Mouse (Mus musculus): Measurements from ENCODE around the gene 1110002E22Rik. TPM values are rescaled to one million over a fixed set of nuclear protein-coding genes. Genes with fewer than 3 reads are reported as not detected.

The 1110002E22Rik gene
- polyA plus RNA-seq, 1 experiment from 2014 or later = 0.41 TPM

DNA sequence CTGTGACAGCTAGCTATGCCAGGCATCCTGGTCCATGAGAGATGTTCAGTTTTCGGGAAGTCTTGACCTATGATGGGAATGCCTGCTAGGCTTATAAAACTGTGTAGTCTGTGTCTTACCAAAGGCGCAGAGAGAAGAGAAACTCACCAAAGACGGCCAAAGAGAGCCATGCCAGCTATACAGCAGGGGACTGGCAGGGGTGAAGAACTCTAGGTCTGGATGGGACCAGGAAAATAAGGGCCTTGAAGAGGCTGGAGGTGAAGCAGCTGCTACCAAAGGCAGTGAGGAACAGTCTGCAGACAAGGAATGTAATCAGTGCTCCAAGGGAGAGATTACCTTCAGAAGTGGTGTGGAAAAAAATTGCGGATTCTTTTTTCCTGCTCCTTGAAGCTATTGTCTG, 19.0 kb downstream of the 1110002E22Rik start:
- no peak overlapping the region for H3K9ac ChIP-seq
- no peaks in the 10 kb centered on the region for H3K27me3 ChIP-seq
- H3K36me3 ChIP-seq = no peaks in the 10 kb centered on the region
- H3K27ac ChIP-seq = no peak overlapping the region
- no peaks in the 10 kb centered on the region for H3K9me3 ChIP-seq
- WGBS = 82% methylated on average over 4 of the region's 4 CpGs
- no peak overlapping the region for H3K4me3 ChIP-seq
- 0 out of 2 replicates have a peak, but pooled peaks cover 3% of the 10 kb centered on the region for H3K4me1 ChIP-seq
- no peak overlapping the region for H3K4me2 ChIP-seq
- no peak for ATAC-seq (ENCODE audit: insufficient number of reproducible peaks, insufficient read depth, low FRiP score, low TSS enrichment, low read depth)

DNA sequence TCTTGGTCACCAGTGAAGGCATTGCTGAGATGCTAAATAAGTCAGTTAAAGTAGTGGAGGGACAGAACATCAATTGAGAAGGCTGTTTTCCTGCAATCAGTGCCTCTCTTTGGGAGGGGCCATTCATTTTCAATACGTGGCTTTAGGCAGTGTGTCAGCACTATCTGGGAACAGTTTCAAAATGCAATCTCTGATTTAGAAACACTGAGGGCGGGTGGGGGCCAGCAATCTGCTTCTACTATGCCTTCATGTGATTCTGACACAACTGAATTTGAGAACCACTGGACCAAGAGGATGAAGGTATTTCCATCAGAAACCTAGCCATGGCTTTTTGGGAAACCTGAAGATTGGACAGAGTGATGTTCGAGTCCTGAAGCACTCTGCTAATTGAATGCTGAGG, 30.4 kb downstream of the 1110002E22Rik start:
- peak overlapping the region; percentile 78 for H3K27ac ChIP-seq
- WGBS = 46% methylated on average over 3 of the region's 3 CpGs

DNA sequence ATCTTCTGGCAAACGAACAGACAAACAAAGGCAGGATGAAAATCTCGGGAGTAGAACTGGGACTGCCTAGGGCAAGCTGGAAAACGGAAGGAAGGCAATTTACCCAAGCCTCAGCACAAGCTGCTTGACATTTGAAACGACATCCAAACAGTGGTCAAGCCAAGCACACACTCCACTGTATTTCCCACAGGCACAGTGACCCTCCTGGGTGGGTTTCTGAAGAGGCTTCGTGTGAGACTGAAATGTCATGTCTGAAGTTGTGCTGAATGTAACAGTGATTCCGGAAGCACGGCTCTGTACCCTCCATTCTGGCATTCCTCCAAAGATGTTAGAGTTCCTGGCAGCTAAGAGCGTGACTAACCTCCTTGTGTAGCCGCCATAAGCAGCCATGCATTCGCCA, 30.9 kb downstream of the 1110002E22Rik start:
- Histone ChIP-seq H3K4me2 (peak overlapping the region; percentile 32), H3K36me3 (no peaks in the 10 kb centered on the region), H3K27me3 (no peaks in the 10 kb centered on the region), H3K4me3 (no peak overlapping the region), H3K4me1 (peaks cover 26% of the 10 kb centered on the region), H3K9ac (no peak overlapping the region), H3K27ac (peak overlapping the region; percentile 78), H3K9me3 (no peaks in the 10 kb centered on the region)
- 32% methylated on average over 10 of the region's 10 CpGs for WGBS
- peak; percentile 65; the same call in 1 of the 2 replicates for ATAC-seq (ENCODE audit: insufficient number of reproducible peaks, insufficient read depth, low FRiP score, low TSS enrichment, low read depth)

More for the DNA sequence above, 30.4 kb downstream of the 1110002E22Rik start:
- peak overlapping the region; percentile 32; the same call in 1 of the 2 replicates for H3K4me2 ChIP-seq
- H3K4me1 ChIP-seq = peaks cover 26% of the 10 kb centered on the region
- no peak overlapping the region for H3K9ac ChIP-seq
- no peaks in the 10 kb centered on the region for H3K9me3 ChIP-seq
- H3K4me3 ChIP-seq = no peak overlapping the region
- no peaks in the 10 kb centered on the region for H3K36me3 ChIP-seq
- H3K27me3 ChIP-seq = no peaks in the 10 kb centered on the region
- no peak for ATAC-seq (ENCODE audit: insufficient number of reproducible peaks, insufficient read depth, low FRiP score, low TSS enrichment, low read depth)

DNA sequence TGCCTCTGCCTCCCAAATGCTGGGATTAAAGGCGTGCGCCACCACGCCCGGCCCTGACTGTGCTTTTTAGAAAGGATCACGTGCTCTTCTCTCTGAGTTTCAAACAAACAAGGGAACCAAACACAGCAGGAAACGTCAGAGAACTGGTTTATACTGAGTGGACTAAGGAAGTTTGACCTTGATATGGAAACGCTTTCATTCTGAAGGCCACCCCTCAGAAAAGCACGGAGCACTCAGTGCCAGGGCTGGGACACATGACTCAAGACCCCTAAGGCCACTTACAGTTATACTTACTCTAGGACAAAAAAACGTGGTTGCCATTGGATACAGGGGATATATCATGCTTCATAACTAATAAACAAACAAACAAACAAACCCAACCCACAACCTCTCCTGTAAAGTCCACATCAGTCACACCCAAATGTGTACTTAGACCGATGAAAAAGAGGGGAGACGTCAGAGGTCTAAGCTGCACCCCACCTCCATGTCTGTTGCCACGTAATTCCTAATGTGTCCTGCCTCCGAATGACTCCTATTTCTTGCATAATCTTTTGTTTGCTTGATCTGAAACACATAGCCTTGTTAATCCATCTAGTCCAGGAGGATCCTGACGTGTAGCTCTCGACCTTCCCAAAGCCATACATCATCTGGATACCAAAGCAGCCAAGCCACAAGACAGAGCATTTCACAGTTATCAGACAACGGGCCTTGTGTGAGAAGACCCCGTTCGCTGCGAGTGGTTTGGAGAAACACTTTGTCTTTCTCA, 31.6 kb downstream of the 1110002E22Rik start:
- WGBS = 89% methylated on average over 19 of the region's 19 CpGs
- Histone ChIP-seq H3K27ac (peak overlapping the region; percentile 78), H3K9me3 (no peaks in the 10 kb centered on the region), H3K9ac (no peak overlapping the region), H3K4me3 (no peak overlapping the region), H3K27me3 (no peaks in the 10 kb centered on the region), H3K4me2 (no peak overlapping the region), H3K4me1 (peaks cover 26% of the 10 kb centered on the region), H3K36me3 (no peaks in the 10 kb centered on the region)
- no peak for ATAC-seq (ENCODE audit: insufficient number of reproducible peaks, insufficient read depth, low FRiP score, low TSS enrichment, low read depth)

DNA sequence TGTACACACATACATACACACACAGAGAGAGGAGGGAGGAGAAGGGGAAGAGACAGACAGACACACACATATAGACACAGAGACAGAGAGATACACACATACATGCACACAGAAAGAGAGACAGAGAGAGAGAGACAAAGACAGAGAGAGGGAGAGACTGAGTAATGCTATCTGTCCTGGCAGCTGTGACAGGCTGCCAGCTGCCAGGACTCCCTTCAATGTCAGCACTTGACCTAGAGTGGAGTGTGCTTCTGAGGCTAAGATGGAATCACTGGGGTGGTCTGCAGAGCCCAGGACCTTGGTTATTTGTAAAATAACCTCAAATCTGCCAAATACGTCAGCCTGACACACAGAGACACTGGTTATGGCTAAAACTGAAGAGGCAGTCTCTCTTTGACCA, 32.9 kb downstream of the 1110002E22Rik start:
- no peaks in the 10 kb centered on the region for H3K36me3 ChIP-seq
- H3K9me3 ChIP-seq = no peaks in the 10 kb centered on the region
- H3K4me3 ChIP-seq = no peak overlapping the region
- 76% methylated on average over 1 of the region's 1 CpGs for WGBS
- ATAC-seq (ENCODE audit: insufficient number of reproducible peaks, insufficient read depth, low FRiP score, low TSS enrichment, low read depth) = no peak
- H3K4me2 ChIP-seq = no peak overlapping the region
- no peak overlapping the region for H3K9ac ChIP-seq
- peaks cover 22% of the 10 kb centered on the region for H3K4me1 ChIP-seq
- no peak overlapping the region for H3K27ac ChIP-seq
- H3K27me3 ChIP-seq = no peaks in the 10 kb centered on the region

DNA sequence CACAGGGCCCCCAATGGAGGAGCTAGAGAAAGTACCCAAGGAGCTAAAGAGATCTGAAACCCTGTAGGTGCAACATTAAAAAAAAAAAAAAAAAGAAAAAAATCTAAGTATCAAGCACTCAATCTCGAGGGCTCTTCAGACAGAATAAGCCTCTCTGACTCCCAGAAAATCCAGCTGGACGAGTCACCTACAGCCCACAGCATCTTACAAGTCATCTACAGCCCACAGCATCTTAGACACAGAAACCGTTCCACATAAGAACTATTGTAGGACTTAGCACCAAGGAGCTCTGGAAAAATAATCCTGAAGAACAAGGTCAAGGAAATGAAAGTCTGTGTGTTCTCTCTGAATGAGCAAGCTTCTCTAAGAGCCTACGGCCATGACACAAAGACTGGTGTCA, 37.1 kb downstream of the 1110002E22Rik start:
- no peak overlapping the region for H3K27ac ChIP-seq
- no peaks in the 10 kb centered on the region for H3K27me3 ChIP-seq
- H3K4me3 ChIP-seq = no peak overlapping the region
- no peaks in the 10 kb centered on the region for H3K9me3 ChIP-seq
- no peak overlapping the region for H3K4me2 ChIP-seq
- H3K36me3 ChIP-seq = no peaks in the 10 kb centered on the region
- WGBS = 81% methylated on average over 4 of the region's 4 CpGs
- no peak for ATAC-seq (ENCODE audit: insufficient number of reproducible peaks, insufficient read depth, low FRiP score, low TSS enrichment, low read depth)
- H3K9ac ChIP-seq = no peak overlapping the region
- H3K4me1 ChIP-seq = peaks cover 9% of the 10 kb centered on the region

DNA sequence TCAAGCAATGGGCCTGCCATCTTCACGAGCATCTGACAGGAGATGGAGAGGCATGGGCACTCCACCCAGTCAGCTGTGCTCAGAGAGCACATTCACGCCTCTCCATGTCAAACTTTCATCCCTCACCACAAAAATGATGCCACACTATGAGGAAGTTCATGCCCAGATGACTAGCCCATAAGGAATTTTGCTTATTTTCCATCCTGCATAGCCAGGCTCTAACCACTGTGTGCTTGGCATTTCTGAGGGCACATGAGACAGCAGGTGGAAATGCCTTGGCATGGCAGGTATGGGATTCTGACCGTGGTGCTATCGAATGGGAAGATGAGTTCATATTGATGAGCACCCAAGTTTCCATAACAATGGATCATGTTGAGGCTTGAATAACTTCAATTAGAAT, 38.8 kb downstream of the 1110002E22Rik start:
- Histone ChIP-seq H3K9ac (no peak overlapping the region), H3K4me3 (no peak overlapping the region), H3K27me3 (no peaks in the 10 kb centered on the region), H3K27ac (no peak overlapping the region), H3K9me3 (no peaks in the 10 kb centered on the region), H3K4me1 (peaks cover 5% of the 10 kb centered on the region; the same call in 1 of the 2 replicates), H3K36me3 (no peaks in the 10 kb centered on the region), H3K4me2 (no peak overlapping the region)
- 88% methylated on average over 4 of the region's 4 CpGs for WGBS
- no peak for ATAC-seq (ENCODE audit: insufficient number of reproducible peaks, insufficient read depth, low FRiP score, low TSS enrichment, low read depth)

DNA sequence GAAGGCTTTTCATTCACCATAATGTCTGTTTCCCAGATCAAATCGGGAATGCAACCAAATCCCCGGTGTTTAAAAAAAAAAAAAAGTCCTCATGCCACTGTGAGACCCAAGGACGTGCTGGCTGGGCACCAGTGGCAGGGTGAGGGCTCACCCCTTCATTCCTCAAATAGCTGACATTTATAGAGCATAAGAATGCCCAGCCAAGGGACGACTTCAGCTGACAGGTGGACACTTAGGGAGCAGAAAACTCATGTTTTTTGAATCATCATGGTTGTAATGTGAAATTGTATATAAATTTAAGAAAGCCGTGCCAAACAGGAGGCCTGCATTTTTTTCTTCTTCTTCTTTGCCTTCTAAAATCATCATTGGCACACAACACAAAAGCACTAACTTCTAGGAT, 40.2 kb downstream of the 1110002E22Rik start:
- WGBS = 36% methylated on average over 5 of the region's 5 CpGs
- ATAC-seq (ENCODE audit: insufficient number of reproducible peaks, insufficient read depth, low FRiP score, low TSS enrichment, low read depth) = no peak
- no peak overlapping the region for H3K4me3 ChIP-seq

DNA sequence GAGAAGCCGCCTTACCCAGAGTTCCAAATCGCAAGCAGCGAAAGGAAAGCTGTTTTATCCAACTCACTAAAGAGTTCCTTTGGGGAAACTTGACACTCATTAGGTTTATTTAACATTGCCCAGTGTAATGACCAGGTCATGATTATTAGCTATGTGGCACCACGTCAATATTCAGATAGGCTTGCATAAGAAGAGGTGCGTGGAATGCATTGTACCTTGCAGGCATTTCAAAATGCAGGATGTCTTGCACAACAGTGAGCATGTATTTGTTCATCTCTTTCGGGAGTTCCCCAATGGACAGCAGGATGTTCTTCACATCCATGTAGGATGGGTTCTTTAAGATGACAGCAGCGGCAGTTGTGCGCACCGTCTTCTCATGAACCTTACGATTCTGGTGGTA, 42.0 kb downstream of the 1110002E22Rik start:
- H3K4me3 ChIP-seq = no peak overlapping the region
- H3K27ac ChIP-seq = no peak overlapping the region
- H3K4me2 ChIP-seq = no peak overlapping the region
- ATAC-seq (ENCODE audit: insufficient number of reproducible peaks, insufficient read depth, low FRiP score, low TSS enrichment, low read depth) = no peak
- no peak overlapping the region for H3K9ac ChIP-seq
- no peaks in the 10 kb centered on the region for H3K9me3 ChIP-seq
- no peaks in the 10 kb centered on the region for H3K36me3 ChIP-seq
- H3K27me3 ChIP-seq = no peaks in the 10 kb centered on the region
- 89% methylated on average over 10 of the region's 10 CpGs for WGBS
- H3K4me1 ChIP-seq = peaks cover 5% of the 10 kb centered on the region; the same call in 1 of the 2 replicates

More for the DNA sequence above, 40.2 kb downstream of the 1110002E22Rik start:
- H3K27ac ChIP-seq = no peak overlapping the region
- no peak overlapping the region for H3K4me2 ChIP-seq
- H3K9ac ChIP-seq = no peak overlapping the region
- peaks cover 5% of the 10 kb centered on the region; the same call in 1 of the 2 replicates for H3K4me1 ChIP-seq
- H3K27me3 ChIP-seq = no peaks in the 10 kb centered on the region
- H3K9me3 ChIP-seq = no peaks in the 10 kb centered on the region
- no peaks in the 10 kb centered on the region for H3K36me3 ChIP-seq

DNA sequence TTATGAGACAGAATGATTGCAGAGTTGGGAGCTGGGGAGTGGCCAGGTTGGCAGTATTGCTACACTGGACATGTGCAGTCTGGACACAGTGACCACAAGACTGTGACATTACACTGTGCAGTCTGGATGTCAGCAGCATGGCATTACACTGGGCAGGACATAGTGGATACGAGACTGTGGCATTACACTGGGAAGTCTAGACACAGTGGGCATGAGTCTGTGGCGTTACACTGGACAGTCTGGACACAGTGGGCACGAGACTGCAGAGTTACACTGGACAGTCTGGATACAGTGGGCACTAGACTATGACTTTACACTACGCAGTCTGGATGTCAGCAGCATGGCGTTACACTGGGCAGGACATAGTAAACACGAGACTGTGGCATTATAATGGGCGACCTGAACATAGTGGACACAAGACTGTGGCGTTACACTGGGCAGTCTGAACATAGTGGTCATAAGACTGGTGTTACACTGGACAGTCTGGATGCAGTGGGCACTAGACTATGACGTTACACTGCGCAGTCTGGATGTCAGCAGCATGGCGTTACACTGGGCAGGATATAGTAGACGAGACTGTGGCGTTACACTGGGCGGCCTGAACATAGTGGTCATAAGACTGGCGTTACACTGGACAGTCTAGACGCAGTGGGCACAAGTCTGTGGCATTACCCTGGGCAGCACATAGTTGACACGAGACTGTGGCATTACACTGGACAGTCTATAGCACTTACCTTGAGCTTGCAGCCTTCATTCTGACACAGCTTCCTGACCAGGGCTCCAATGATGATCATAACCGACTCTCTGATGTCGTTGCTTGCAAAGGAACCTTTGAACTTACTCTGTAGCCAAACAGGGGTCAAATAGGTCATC, 46.3 kb downstream of the 1110002E22Rik start:
- Histone ChIP-seq H3K4me2 (no peak overlapping the region), H3K27me3 (no peaks in the 10 kb centered on the region), H3K36me3 (no peaks in the 10 kb centered on the region), H3K27ac (no peak overlapping the region), H3K4me1 (no peaks in the 10 kb centered on the region), H3K4me3 (no peak overlapping the region), H3K9me3 (no peaks in the 10 kb centered on the region), H3K9ac (no peak overlapping the region)
- 0 out of 2 replicates have a peak, but pooled peaks have one; percentile 37 for ATAC-seq (ENCODE audit: insufficient number of reproducible peaks, insufficient read depth, low FRiP score, low TSS enrichment, low read depth)
- WGBS = 90% methylated on average over 19 of the region's 19 CpGs

DNA sequence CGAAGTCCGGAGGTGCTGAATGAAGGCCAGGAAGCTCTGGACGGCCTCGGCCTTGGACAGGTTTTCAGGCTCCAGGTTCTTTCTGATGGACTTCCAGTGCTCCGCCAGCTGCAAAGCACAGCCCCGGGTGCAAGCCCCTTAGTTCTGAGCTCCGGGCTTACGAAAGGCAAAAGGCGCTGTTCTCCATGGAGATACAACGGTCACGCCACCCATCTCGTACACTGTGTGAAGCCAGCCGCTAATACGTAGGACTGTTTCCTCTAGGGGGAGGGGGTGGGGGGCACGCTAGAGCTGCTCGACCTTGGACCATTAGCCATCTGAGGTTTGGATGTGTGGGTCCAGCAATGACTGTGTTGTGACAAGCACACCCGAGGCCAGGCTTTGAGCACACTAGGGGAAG, 49.3 kb downstream of the 1110002E22Rik start:
- ATAC-seq (ENCODE audit: insufficient number of reproducible peaks, insufficient read depth, low FRiP score, low TSS enrichment, low read depth) = no peak

More for the DNA sequence above, 49.3 kb downstream of the 1110002E22Rik start:
- Histone ChIP-seq H3K4me3 (no peak overlapping the region), H3K9ac (no peak overlapping the region), H3K27me3 (no peaks in the 10 kb centered on the region), H3K4me2 (no peak overlapping the region), H3K27ac (no peak overlapping the region), H3K9me3 (no peaks in the 10 kb centered on the region), H3K4me1 (no peaks in the 10 kb centered on the region), H3K36me3 (no peaks in the 10 kb centered on the region)
- 85% methylated on average over 17 of the region's 17 CpGs for WGBS

Measured in embryonic facial prominence, embryonic 13.5 days (tissue).